Mouse (Mus musculus) CH12.LX (cell line): Measurements from ENCODE around the gene Rbbp5. TPM values are rescaled to one million over a fixed set of nuclear protein-coding genes. Genes with fewer than 3 reads are reported as not detected.

Source experiments
- DNase-seq: peaks from one replicate; pipeline ENCODE4 v3.0.0-alpha.2; 2013; ENCODE audit errors: extremely low read depth
- H3K27ac ChIP-seq: 2 replicates; pipeline ENCODE4 v1.5.1; 2012; ENCODE audit warnings: low read depth, mild to moderate bottlenecking, control low read depth, moderate library complexity; ENCODE audit not compliant: insufficient read depth
- H3K27me3 ChIP-seq: replicated peaks from 2 replicates; pipeline ENCODE3; 2012; ENCODE audit warnings: inconsistent platforms
- H3K36me3 ChIP-seq, 2 experiments: replicated peaks in 1 of 2; 2 replicates each; pipeline versions ENCODE3 to v1.6.1; 2012; ENCODE audit warnings: inconsistent platforms in 1 of 2, low read length in 1 of 2, mild to moderate bottlenecking in 1 of 2, mixed read lengths in 1 of 2, moderate library complexity in 1 of 2; ENCODE audit not compliant: control insufficient read depth in 1 of 2, insufficient read depth in 1 of 2
- H3K4me1 ChIP-seq, 2 experiments: 2 replicates each; pipeline ENCODE4 v1.6.1; 2012; ENCODE audit warnings: inconsistent platforms in 1 of 2, moderate library complexity in 1 of 2; ENCODE audit not compliant: insufficient read depth in 2 of 2, control insufficient read depth in 1 of 2
- H3K4me2 ChIP-seq: 2 replicates; pipeline ENCODE4 v1.6.1; 2012; ENCODE audit warnings: low read depth, mild to moderate bottlenecking, control low read depth; ENCODE audit not compliant: poor library complexity, insufficient read depth, severe bottlenecking
- H3K4me3 ChIP-seq, 3 experiments: fragments of 150-350 bp in 1 of 3; sonication (generic) in 1 of 3; replicated peaks in 1 of 3; 2 replicates each; pipeline versions ENCODE3 to v1.5.1; 2011 to 2012; ENCODE audit warnings: low read depth in 2 of 3, low read length in 2 of 3, mild to moderate bottlenecking in 2 of 3, moderate library complexity in 2 of 3, control low read depth in 1 of 3, improper control_type of control experiment in 1 of 3, inconsistent platforms in 1 of 3, mixed read lengths in 1 of 3; ENCODE audit not compliant: poor library complexity in 1 of 3
- H3K79me2 ChIP-seq: replicated peaks from 2 replicates; pipeline ENCODE4 v1.6.1; 2012; ENCODE audit warnings: mild to moderate bottlenecking, moderate library complexity; ENCODE audit not compliant: control insufficient read depth, poor library complexity, insufficient read depth, severe bottlenecking; ENCODE audit errors: extremely low read depth
- H3K9ac ChIP-seq: 2 replicates; pipeline ENCODE4 v1.6.1; 2012; ENCODE audit warnings: low read depth, mild to moderate bottlenecking, control low read depth, moderate library complexity; ENCODE audit not compliant: insufficient read depth
- H3K9me3 ChIP-seq: replicated peaks from 2 replicates; pipeline ENCODE3; 2012; ENCODE audit warnings: low read length, inconsistent platforms, mixed read lengths
- BHLHE40 ChIP-seq: IDR thresholded peaks from 2 replicates; pipeline ENCODE4 v1.6.1; 2011; ENCODE audit warnings: mild to moderate bottlenecking, low read depth, low read length, improper control_type of control experiment
- ELF1 ChIP-seq: IDR thresholded peaks from 2 replicates; pipeline ENCODE4 v1.6.1; 2014; ENCODE audit warnings: low read depth, mild to moderate bottlenecking, inconsistent platforms, low read length, improper control_type of control experiment
- EP300 ChIP-seq: IDR thresholded peaks from 2 replicates; pipeline ENCODE4 v1.6.1; 2011; ENCODE audit warnings: low read length, improper control_type of control experiment
- HCFC1 ChIP-seq: IDR thresholded peaks from 2 replicates; pipeline ENCODE4 v1.6.1; 2012; ENCODE audit warnings: low read depth, mild to moderate bottlenecking, inconsistent platforms, low read length, improper control_type of control experiment
- JUND ChIP-seq: conservative IDR thresholded peaks from 2 replicates; pipeline ENCODE4 v1.6.1; 2011; ENCODE audit warnings: low read depth, low read length, improper control_type of control experiment
- MAZ ChIP-seq: IDR thresholded peaks from 2 replicates; pipeline ENCODE4 v1.6.1; 2012; ENCODE audit warnings: low read depth, mild to moderate bottlenecking, inconsistent platforms, low read length, improper control_type of control experiment, moderate library complexity
- NELFE ChIP-seq: IDR thresholded peaks from 2 replicates; pipeline ENCODE4 v1.6.1; 2011; ENCODE audit warnings: low read depth, low read length, improper control_type of control experiment
- POLR2A ChIP-seq: IDR thresholded peaks from 2 replicates; pipeline ENCODE4 v1.6.1; 2011; ENCODE audit warnings: low read depth, mild to moderate bottlenecking, improper control_type of control experiment, low read length
- POLR2AphosphoS2 ChIP-seq: IDR thresholded peaks from 2 replicates; pipeline ENCODE4 v1.6.1; 2011; ENCODE audit warnings: low read depth, low read length, improper control_type of control experiment
- RAD21 ChIP-seq: IDR thresholded peaks from 2 replicates; pipeline ENCODE4 v1.6.1; 2011; ENCODE audit warnings: low read depth, mild to moderate bottlenecking, low read length, improper control_type of control experiment, moderate library complexity
- RCOR1 ChIP-seq: conservative IDR thresholded peaks from 2 replicates; pipeline ENCODE4 v1.6.1; 2012; ENCODE audit warnings: low read depth, mild to moderate bottlenecking, inconsistent platforms, low read length, improper control_type of control experiment
- SIN3A ChIP-seq: IDR thresholded peaks from 2 replicates; pipeline ENCODE4 v1.6.1; 2012; ENCODE audit warnings: low read length, improper control_type of control experiment, inconsistent platforms
- SMC3 ChIP-seq: IDR thresholded peaks from 2 replicates; pipeline ENCODE4 v1.6.1; 2011; ENCODE audit warnings: low read depth, low read length, improper control_type of control experiment
- UBTF ChIP-seq: IDR thresholded peaks from 2 replicates; pipeline ENCODE4 v1.6.1; 2012; ENCODE audit warnings: low read depth, mild to moderate bottlenecking, inconsistent platforms, low read length, improper control_type of control experiment, moderate library complexity
- ZC3H11A ChIP-seq: IDR thresholded peaks from 2 replicates; pipeline ENCODE4 v1.6.1; 2012; ENCODE audit warnings: low read depth, mild to moderate bottlenecking, inconsistent platforms, low read length, improper control_type of control experiment
- ZKSCAN1 ChIP-seq: IDR thresholded peaks from 2 replicates; pipeline ENCODE4 v1.6.1; 2012; ENCODE audit warnings: low read depth, inconsistent platforms, low read length, improper control_type of control experiment, borderline replicate concordance
- dilution Hi-C: fragments of 300-500 bp; cut with MboI; formaldehyde crosslinking; loops from 2 replicates; pipeline ENCODE4 v1.14.3; 2020; ENCODE audit warnings: low sequenced_read_pairs; ENCODE audit not compliant: extremely low pct_unique_long_range_greater_than_20kb, extremely low pct_ligation_motif_present
- in situ Hi-C: fragments of 300-500 bp; cut with MboI; formaldehyde crosslinking; loops from 3 replicates; pipeline ENCODE4 v1.14.3; 2019; ENCODE audit warnings: low sequenced_read_pairs, low pct_ligation_motif_present, low pct_unique_long_range_greater_than_20kb, mixed read lengths
- polyA plus RNA-seq: library from polyadenylated mRNA; unstranded; fragments of >175 nt; gene quantifications from 2 replicates; pipeline ENCODE4 v1.2.1, GENCODE M21; 2012; ENCODE audit warnings: low read depth; ENCODE audit not compliant: insufficient read length
- total RNA-seq, 2 experiments: library from RNA; depleted of rRNA; stranded (reverse); fragments of 300-350 nt in 1 of 2; fragments of >200 nt in 1 of 2; gene quantifications; 2 replicates each; pipeline ENCODE4 v1.2.3; 2012 to 2014

Rbbp5 gene
- total and polyA plus RNA-seq, 3 experiments: 36.9 to 52.5 (median 50.3) TPM

GRCm38 (mm10) chr1:132471032-132471431, 6.1 kb upstream of the Rbbp5 start:
- Histone ChIP-seq H3K9ac (no peak overlapping the region), H3K9me3 (no peaks in the 10 kb centered on the region), H3K4me2 (no peak overlapping the region), H3K36me3 (peaks cover 0 to 23% of the 10 kb centered on the region in 2 experiments), H3K4me3 (no peak overlapping the region), H3K27me3 (no peaks in the 10 kb centered on the region), H3K27ac (no peak overlapping the region), H3K4me1 (peaks cover 0 to 13% of the 10 kb centered on the region in 2 experiments; a peak in 2 of 4 replicates), H3K79me2 (peaks cover 5% of the 10 kb centered on the region; the same call in 1 of the 2 replicates)
- dilution Hi-C loops (no loop called here), in situ Hi-C loops (no loop called here)
- DNase-seq: no peak
- TF ChIP-seq ELF1 (no peak), ZC3H11A (no peak), UBTF (no peak), EP300 (no peak), POLR2A (no peak), MAZ (no peak), NELFE (no peak), BHLHE40 (no peak), ZKSCAN1 (no peak), RCOR1 (no peak), JUND (no peak)
- TF ChIP-seq, all 38 proteins: peak for 0

- DNase-seq: no peak
- H3K4me1 ChIP-seq: peaks cover 0 to 14% of the 10 kb centered on the region in 2 experiments; a peak in 2 of 4 replicates
- no peak overlapping the region for H3K27ac ChIP-seq
- TF ChIP-seq SIN3A (no peak), HCFC1 (no peak), POLR2AphosphoS2 (no peak), RAD21 (no peak), MAZ (no peak), SMC3 (no peak)
- dilution Hi-C loops: no loop called here
- peaks cover 5% of the 10 kb centered on the region; the same call in 1 of the 2 replicates for H3K79me2 ChIP-seq
- peaks cover 0 to 23% of the 10 kb centered on the region in 2 experiments for H3K36me3 ChIP-seq
- no peak overlapping the region for H3K4me3 ChIP-seq
- in situ Hi-C loops: no loop called here
- H3K9ac ChIP-seq: no peak overlapping the region
- H3K4me2 ChIP-seq: no peak overlapping the region
- H3K27me3 ChIP-seq: no peaks in the 10 kb centered on the region
- no peaks in the 10 kb centered on the region for H3K9me3 ChIP-seq
Measured at GRCm38 (mm10) chr1:132471499-132471898, 5.7 kb upstream of the Rbbp5 start.
